Mouse (Mus musculus): ENCODE measurements around the gene Olfr803.

The Olfr803 gene

GRCm38 (mm10) chr10:129694186-129694585 is at the start of gene Olfr803:
Gene Olfr803, minus strand, starts transcription at chr10:129694286.
- no peak for DNase-seq (ENCODE audit: inconsistent ontology term)

GRCm38 (mm10) chr10:129741821-129742220 is 47.7 kb upstream of the Olfr803 start, which contains the start of gene Olfr806:
Gene Olfr806, minus strand, starts transcription at chr10:129741921.
- no peak for DNase-seq (ENCODE audit: inconsistent ontology term)

GRCm38 (mm10) chr10:129729275-129729674 is 35.2 kb upstream of the Olfr803 start, which contains the start of gene Olfr805:
Gene Olfr805, minus strand, starts transcription at chr10:129729375.
- DNase-seq (ENCODE audit: inconsistent ontology term), result no peak

GRCm38 (mm10) chr10:129702910-129703309 is 8.8 kb upstream of the Olfr803 start, which contains the start of gene Olfr804:
Gene Olfr804, plus strand, starts transcription at chr10:129703210.
- no peak for DNase-seq (ENCODE audit: inconsistent ontology term)

GRCm38 (mm10) chr10:129688069-129688468 is 6.0 kb downstream of the Olfr803 start, which contains the start of gene Olfr802:
Gene Olfr802, minus strand, starts transcription at chr10:129688169.
- no peak for DNase-seq (ENCODE audit: inconsistent ontology term)

- no peak for DNase-seq (ENCODE audit: inconsistent ontology term)
Observed at GRCm38 (mm10) chr10:129673765-129674164, 20.3 kb downstream of the Olfr803 start, which contains the start of gene Olfr801. Gene Olfr801, minus strand, starts transcription at chr10:129673865.

- no peak for DNase-seq (ENCODE audit: inconsistent ontology term)
Observed at GRCm38 (mm10) chr10:129657394-129657793, 36.7 kb downstream of the Olfr803 start, which contains the start of gene Olfr800. Gene Olfr800, plus strand, starts transcription at chr10:129657694.

GRCm38 (mm10) chr10:129651763-129652162 is 42.3 kb downstream of the Olfr803 start:
- DNase-seq (ENCODE audit: inconsistent ontology term), result no peak

Measured in Muller cell, postnatal 12 days (primary cell).